Mouse (Mus musculus): ENCODE data around the gene Lrp2bp. TPM values are rescaled to one million over a fixed set of nuclear protein-coding genes. Genes with fewer than 3 reads are reported as not detected.

The Lrp2bp gene
- total RNA-seq (2023): not detected

GRCm38 (mm10) chr8:45999138-45999783, at the start of gene Lrp2bp:
TSS of gene Lrp2bp (plus strand) at chr8:45999303.

GRCm38 (mm10) chr8:45975126-45975836, 23.8 kb upstream of the Lrp2bp start, which contains the start of the genes 1700029J07Rik and Ufsp2:
TSS of gene 1700029J07Rik (minus strand) at chr8:45975252.
TSS of gene Ufsp2 (plus strand) at chr8:45975528.

GRCm38 (mm10) chr8:46005596-46005995, 6.5 kb downstream of the Lrp2bp start, which contains the start of gene Ankrd37:
TSS of gene Ankrd37 (minus strand) at chr8:46005707.

Other genes starting within 250 kb of the Lrp2bp start
- gene Pdlim3, start 113.8 kb upstream of the Lrp2bp start, total RNA-seq (2023): not detected
- gene Ccdc110, start 64.7 kb upstream of the Lrp2bp start, total RNA-seq (2023): not detected
- gene 1700029J07Rik, start 24.1 kb upstream of the Lrp2bp start, total RNA-seq (2023): 0.86 TPM
- 13.5 TPM for gene Ufsp2, start 23.8 kb upstream of the Lrp2bp start, total RNA-seq (2023)
- 6.6 TPM for gene Ankrd37, start 6.4 kb downstream of the Lrp2bp start, total RNA-seq (2023)
- gene Cfap97, start 152.5 kb downstream of the Lrp2bp start, total RNA-seq (2023): 17.0 TPM
- gene Snx25, start 152.9 kb downstream of the Lrp2bp start, total RNA-seq (2023): 17.4 TPM
- gene Slc25a4, start 212.0 kb downstream of the Lrp2bp start, total RNA-seq (2023): 51.4 TPM